Mouse (Mus musculus) C2C12 (cell line): Measurements from ENCODE around the gene Mgat4a.

ENCODE experiments used
- CTCF ChIP-seq: IDR thresholded peaks from one replicate; pipeline ENCODE4 v1.5.1; 2011; ENCODE audit not compliant: control insufficient read depth, insufficient read depth, insufficient read length
- MAX ChIP-seq: IDR thresholded peaks from one replicate; pipeline ENCODE4 v1.6.1; 2011; ENCODE audit warnings: mild to moderate bottlenecking, control low read depth

DNA sequence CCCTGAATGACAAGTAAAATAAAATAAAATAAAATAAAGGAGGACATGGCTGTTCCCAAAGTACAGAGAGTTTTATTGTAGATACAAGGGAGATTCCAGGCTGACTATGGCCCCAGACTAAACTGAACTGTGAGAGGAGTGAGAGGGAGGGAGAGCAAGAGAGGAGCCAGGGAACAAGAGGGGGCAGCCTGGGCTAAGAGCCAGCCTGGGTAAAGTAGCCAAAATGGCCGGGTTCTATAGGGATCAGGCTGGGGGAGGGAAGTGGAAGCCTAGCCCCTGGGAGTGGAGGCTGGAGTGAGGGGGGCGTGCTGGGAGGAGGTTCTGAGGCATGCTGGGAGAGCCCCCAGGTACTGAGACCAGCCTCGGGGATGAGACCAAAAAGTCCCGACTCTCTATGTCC lies 37.2 kb downstream of the Mgat4a start:
- TF ChIP-seq MAX: no peak
- no peak for TF ChIP-seq CTCF
